22 mouse cellular contexts compared by ENCODE assay signal in the genomic region with DNA sequence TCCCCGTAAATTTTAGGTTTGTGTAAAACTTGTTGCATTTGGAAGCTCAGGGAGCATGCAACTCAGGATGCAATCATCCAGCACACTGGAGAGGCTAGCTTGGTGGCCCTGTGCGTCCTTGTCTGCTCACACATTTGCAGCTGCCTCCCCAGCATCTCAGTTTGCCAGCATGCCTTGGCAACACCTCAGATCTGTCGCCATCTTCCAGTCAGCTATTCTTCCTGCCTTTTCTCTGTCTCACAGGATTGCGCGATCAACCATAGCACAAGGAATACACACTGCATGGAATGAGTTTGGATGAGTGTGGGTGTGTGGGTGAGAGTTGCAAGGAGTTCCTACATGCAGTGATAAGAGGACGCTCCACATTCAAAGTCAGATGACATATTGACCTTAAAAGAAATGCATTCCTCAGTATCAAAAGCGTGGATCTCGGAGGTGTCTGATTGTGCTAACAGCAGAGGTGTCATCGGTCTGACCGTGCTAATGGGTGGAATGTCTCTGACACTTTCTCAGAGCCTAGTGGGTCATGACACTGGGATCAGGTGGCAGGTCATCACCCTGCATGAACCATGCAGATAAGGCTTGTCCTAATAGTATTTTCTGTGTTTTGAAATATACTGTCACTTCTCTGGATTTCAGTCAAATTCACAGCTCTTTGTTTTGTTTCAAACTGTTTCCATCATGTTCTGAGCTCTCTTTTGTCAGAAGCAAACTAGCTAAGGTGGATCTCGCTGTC.
DNase-seq lines count a peak whose midpoint lies in the region; ATAC-seq and TF ChIP-seq lines count a peak whose summit lies in the region.
"Had no signal": no experiment of that assay in that cellular context is flagged by ENCODE, and none has a peak within 500 bp of the region (broad histone marks: within the 10 kb centered on the region; RNA-seq: fewer than 3 reads in every experiment).

No protein-coding gene starts in this region.

- H3K4me3 ChIP-seq in heart, embryonic 15.5 days = no peak overlapping the region
- no peak overlapping the region for H3K4me3 ChIP-seq in lung, embryonic 15.5 days
- H3K4me3 ChIP-seq in lung, adult 2 months (replicated peaks; ENCODE audit: extremely low read depth, low read depth, low read length) = no peak overlapping the region
- H3K4me3 ChIP-seq in forebrain, embryonic 12.5 days (replicated peaks) = no peak overlapping the region
- H3K4me3 ChIP-seq: forebrain, embryonic 10.5 days; limb, embryonic 12.5 days; midbrain, embryonic 10.5 days; neural tube, embryonic 15.5 days; stomach, embryonic 15.5 days had no signal

- H3K27ac ChIP-seq in heart, embryonic 15.5 days = no peak overlapping the region
- peak overlapping the region; percentile 41 for H3K27ac ChIP-seq in lung, embryonic 15.5 days
- H3K27ac ChIP-seq in forebrain, embryonic 12.5 days = no peak overlapping the region
- H3K27ac ChIP-seq: forebrain, embryonic 10.5 days; limb, embryonic 12.5 days; midbrain, embryonic 10.5 days; neural tube, embryonic 15.5 days; stomach, embryonic 15.5 days had no signal

- no peak for TF ChIP-seq CTCF in lung, adult 2 months (IDR thresholded peaks at IDR 0.05; ENCODE audit: insufficient read depth, low read length)

- H3K4me1 ChIP-seq in heart, embryonic 15.5 days (replicated peaks) = peaks cover 14% of the 10 kb centered on the region
- H3K4me1 ChIP-seq in lung, embryonic 15.5 days = peaks cover 34% of the 10 kb centered on the region
- peaks cover 2% of the 10 kb centered on the region; the same call in 1 of the 2 replicates for H3K4me1 ChIP-seq in lung, adult 2 months (ENCODE audit: control insufficient read depth, insufficient read depth, low read length)
- peaks cover 2% of the 10 kb centered on the region; the same call in 1 of the 2 replicates for H3K4me1 ChIP-seq in forebrain, embryonic 12.5 days
- H3K4me1 ChIP-seq: forebrain, embryonic 10.5 days; midbrain, embryonic 10.5 days; neural tube, embryonic 15.5 days had no signal

- 41% methylated on average over 11 of the region's 11 CpGs for WGBS in heart, embryonic 15.5 days
- WGBS in lung, embryonic 15.5 days = 36% methylated on average over 11 of the region's 11 CpGs
- 68% methylated on average over 11 of the region's 11 CpGs for WGBS in lung, adult 2 months
- 87% methylated on average over 11 of the region's 11 CpGs for WGBS in forebrain, embryonic 12.5 days

- H3K4me2 ChIP-seq in heart, embryonic 15.5 days = peak overlapping the region; percentile 20; the same call in 1 of the 2 replicates
- peak overlapping the region; percentile 28 for H3K4me2 ChIP-seq in lung, embryonic 15.5 days
- no peak overlapping the region for H3K4me2 ChIP-seq in forebrain, embryonic 12.5 days
- H3K4me2 ChIP-seq: limb, embryonic 12.5 days; liver, embryonic 11.5 days; neural tube, embryonic 15.5 days; stomach, embryonic 15.5 days had no signal

- ATAC-seq in frontal cortex, adult (ENCODE audit: low TSS enrichment) = peak; percentile 41; the same call in 1 of the 2 replicates
- no peak for ATAC-seq in heart, embryonic 15.5 days (replicated peaks; ENCODE audit: insufficient number of reproducible peaks, insufficient read depth, low FRiP score, low read depth)
- peak; percentile 57; the same call in 1 of the 2 replicates for ATAC-seq in lung, embryonic 15.5 days (ENCODE audit: borderline replicate concordance, extremely low read depth, low FRiP score, low TSS enrichment)
- no peak for ATAC-seq in forebrain, embryonic 12.5 days (ENCODE audit: low FRiP score)
- ATAC-seq: liver, postnatal 0 days had no signal

- DNase-seq in frontal cortex, postnatal 14 days (ENCODE audit: low spot score in 2 of 2) = no peak
- no peak for DNase-seq in heart, postnatal 25 days (ENCODE audit: low spot score)
- no peak for DNase-seq in lung, adult 2 months
- peak; percentile 33 for DNase-seq in brain, adult 2 months (ENCODE audit: low read depth, low spot score)
- DNase-seq: adrenal gland, postnatal 14 days; cerebellum, adult 9-10 months; kidney, adult 9 months; liver, postnatal 0 days; right cerebral cortex, adult 18-20 months; thymus, adult 2 months; thymus, postnatal 4 days had no signal

- intact Hi-C loops in heart, postnatal 25 days (cut with DNase I) = no loop called here

- no peak for TF ChIP-seq POLR2A in lung, adult 2 months (IDR thresholded peaks at IDR 0.05; ENCODE audit: borderline replicate concordance, extremely low read depth, low read depth, low read length)

- no peaks in the 10 kb centered on the region for H3K9me3 ChIP-seq in heart, embryonic 15.5 days (replicated peaks)
- no peaks in the 10 kb centered on the region for H3K9me3 ChIP-seq in lung, embryonic 15.5 days
- no peaks in the 10 kb centered on the region for H3K9me3 ChIP-seq in forebrain, embryonic 12.5 days
- H3K9me3 ChIP-seq: forebrain, embryonic 10.5 days; limb, embryonic 12.5 days; midbrain, embryonic 10.5 days; neural tube, embryonic 15.5 days; stomach, embryonic 15.5 days had no signal

- no peak overlapping the region for H3K9ac ChIP-seq in heart, embryonic 15.5 days
- H3K9ac ChIP-seq in lung, embryonic 15.5 days = no peak overlapping the region
- H3K9ac ChIP-seq in forebrain, embryonic 12.5 days = no peak overlapping the region
- H3K9ac ChIP-seq: forebrain, postnatal 0 days; limb, embryonic 12.5 days; liver, postnatal 0 days; neural tube, embryonic 15.5 days; stomach, embryonic 15.5 days had no signal

- no peaks in the 10 kb centered on the region for H3K36me3 ChIP-seq in heart, embryonic 15.5 days
- H3K36me3 ChIP-seq in lung, embryonic 15.5 days = no peaks in the 10 kb centered on the region
- no peaks in the 10 kb centered on the region for H3K36me3 ChIP-seq in forebrain, embryonic 12.5 days (replicated peaks)
- H3K36me3 ChIP-seq: forebrain, embryonic 10.5 days; limb, embryonic 12.5 days; midbrain, embryonic 10.5 days; neural tube, embryonic 15.5 days; stomach, embryonic 15.5 days had no signal

- no peaks in the 10 kb centered on the region for H3K27me3 ChIP-seq in heart, embryonic 15.5 days
- H3K27me3 ChIP-seq in lung, embryonic 15.5 days = no peaks in the 10 kb centered on the region
- no peaks in the 10 kb centered on the region for H3K27me3 ChIP-seq in forebrain, embryonic 12.5 days
- H3K27me3 ChIP-seq: neural tube, embryonic 15.5 days; stomach, embryonic 15.5 days had no signal

Comparison
In these comparisons a context has a peak if more than half of its experiments do, and no peak if none do; other contexts are left out.
1. ATAC-seq: peak in frontal cortex, adult (single experiment) and lung, embryonic 15.5 days (single experiment); none in heart, embryonic 15.5 days (single experiment) and forebrain, embryonic 12.5 days (single experiment).